Comparison of ENCODE assay signal across 8 mouse cellular contexts in the genomic region with DNA sequence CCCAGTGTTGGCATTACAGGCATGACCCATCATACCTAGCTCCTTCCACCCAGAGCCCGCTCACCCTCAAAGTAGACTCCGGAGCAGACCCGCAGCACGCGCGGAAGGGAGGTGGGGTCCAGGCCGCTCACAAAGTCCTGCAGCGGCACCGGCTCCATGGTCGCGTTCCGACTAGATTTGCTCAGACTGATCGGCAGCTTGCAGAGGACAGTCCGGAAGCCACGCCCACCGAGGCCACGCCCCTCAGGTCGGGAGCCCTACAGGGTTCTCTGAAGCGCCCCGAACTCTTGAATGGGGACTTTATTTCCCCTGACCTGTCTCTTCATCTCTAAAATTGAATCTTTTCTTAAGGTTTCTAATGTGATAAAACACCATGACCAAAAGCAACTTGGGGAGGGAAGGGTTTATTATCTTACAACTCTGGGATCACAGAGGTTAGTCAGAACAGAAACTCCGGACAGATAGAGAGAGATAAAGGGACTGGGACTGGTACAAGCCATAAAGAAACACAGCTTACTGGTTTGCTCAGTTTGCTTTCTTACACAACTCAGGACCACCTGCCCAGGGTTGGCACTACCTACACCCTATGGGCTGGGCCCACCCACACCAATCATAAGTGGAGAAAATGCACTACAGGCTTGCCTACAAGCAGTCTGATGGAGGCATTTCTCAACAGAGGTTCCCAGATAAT. TPM values are rescaled to one million over a fixed set of nuclear protein-coding genes. Genes with fewer than 3 reads are reported as not detected.
DNase-seq lines count a peak whose midpoint lies in the region; ATAC-seq and TF ChIP-seq lines count a peak whose summit lies in the region.

Themis2 (minus strand) TSS at position 192 of the 691 bp plus-strand sequence.

- ATAC-seq in liver, embryonic 15.5 days (ENCODE audit: insufficient read depth), result peak; percentile 64
- ATAC-seq in stomach, postnatal 0 days (ENCODE audit: low FRiP score, low TSS enrichment), result no peak; the same call in 1 of the 2 replicates

- no peak for TF ChIP-seq EP300 in heart, adult 2 months (IDR thresholded peaks at IDR 0.05; ENCODE audit: insufficient read depth, low read depth, low read length)
- no peak for TF ChIP-seq EP300 in stomach, postnatal 0 days (optimal IDR thresholded peaks at IDR 0.05)

- WGBS in heart, adult 2 months, result 2% methylated on average over 21 of the region's 21 CpGs
- WGBS in liver, embryonic 15.5 days (ENCODE audit: insufficient replicate concordance), result 1% methylated on average over 21 of the region's 21 CpGs
- WGBS in stomach, postnatal 0 days, result 2% methylated on average over 21 of the region's 21 CpGs

- peak within 1 kb of the TSS; percentile 75 for H3K4me2 ChIP-seq in liver, embryonic 15.5 days
- H3K4me2 ChIP-seq in stomach, postnatal 0 days (replicated peaks; ENCODE audit: low read depth), result peak within 1 kb of the TSS; percentile 56

- H3K9me3 ChIP-seq in liver, embryonic 15.5 days (replicated peaks), result no peaks in the 10 kb centered on the region
- H3K9me3 ChIP-seq in stomach, postnatal 0 days (ENCODE audit: control insufficient read depth, low read length), result no peaks in the 10 kb centered on the region

- intact Hi-C loops in left cerebral cortex, postnatal 25 days (cut with DNase I), result no loop called here
- intact Hi-C loops in heart, adult 2 months (cut with DNase I), result no loop called here

- peak within 1 kb of the TSS; percentile 48 for H3K4me3 ChIP-seq in heart, adult 2 months
- peak within 1 kb of the TSS; percentile 52 for H3K4me3 ChIP-seq in liver, embryonic 15.5 days (replicated peaks)
- H3K4me3 ChIP-seq in stomach, postnatal 0 days (ENCODE audit: low read depth, low read length), result peak within 1 kb of the TSS; percentile 33

- TF ChIP-seq CTCF in heart, adult 2 months (IDR thresholded peaks at IDR 0.05), result no peak
- TF ChIP-seq CTCF in stomach, postnatal 0 days (IDR thresholded peaks at IDR 0.05; ENCODE audit: low read depth), result no peak

- no peaks in the 10 kb centered on the region for H3K27me3 ChIP-seq in heart, adult 2 months (ENCODE audit: control insufficient read depth, insufficient read depth, low read length)
- peaks cover 26% of the 10 kb centered on the region for H3K27me3 ChIP-seq in liver, embryonic 15.5 days
- no peaks in the 10 kb centered on the region for H3K27me3 ChIP-seq in stomach, postnatal 0 days (ENCODE audit: control insufficient read depth, insufficient read depth, low read length)

- peak within 1 kb of the TSS; percentile 34 for H3K9ac ChIP-seq in heart, adult 2 months (ENCODE audit: low read depth, low read length)
- H3K9ac ChIP-seq in liver, embryonic 15.5 days, result peak within 1 kb of the TSS; percentile 38; the same call in 1 of the 2 replicates
- peak within 1 kb of the TSS; percentile 48 for H3K9ac ChIP-seq in stomach, postnatal 0 days (ENCODE audit: low read length)

- TF ChIP-seq POLR2A in heart, adult 2 months (IDR thresholded peaks at IDR 0.05; ENCODE audit: insufficient read depth, low read depth, low read length), result peak; percentile 70

- H3K27ac ChIP-seq in heart, adult 2 months, result peak within 1 kb of the TSS; percentile 57
- no peak within 1 kb of the TSS for H3K27ac ChIP-seq in liver, embryonic 15.5 days (replicated peaks)
- H3K27ac ChIP-seq in stomach, postnatal 0 days (replicated peaks), result no peak within 1 kb of the TSS

- H3K79me2 ChIP-seq in heart, adult 2 months (replicated peaks; ENCODE audit: control insufficient read depth, insufficient read depth, low read length), result no peaks in the 10 kb centered on the region

- peak; percentile 27 to 33 for DNase-seq in left cerebral cortex, postnatal 25 days (ENCODE audit: low spot score in 2 of 2)
- no peak for DNase-seq in left cerebral cortex, adult 11 months (ENCODE audit: low spot score)
- DNase-seq in embryo, embryonic 9.5 days (ENCODE audit: extremely low spot score), result peak; percentile 75
- peak; percentile 86 to 88 for DNase-seq in heart, adult 2 months
- peak; percentile 44 for DNase-seq in kidney, adult 11 months
- DNase-seq in natural killer cell, adult 2 months (ENCODE audit: low spot score in 2 of 2), result peak; percentile 78 to 86
- peak; percentile 69 for DNase-seq in stomach, postnatal 0 days (ENCODE audit: low spot score)

- H3K36me3 ChIP-seq in heart, adult 2 months (ENCODE audit: control insufficient read depth, insufficient read depth, low read length), result no peaks in the 10 kb centered on the region
- H3K36me3 ChIP-seq in liver, embryonic 15.5 days (replicated peaks), result no peaks in the 10 kb centered on the region
- H3K36me3 ChIP-seq in stomach, postnatal 0 days (ENCODE audit: control insufficient read depth, insufficient read depth, low read length), result no peaks in the 10 kb centered on the region

- H3K4me1 ChIP-seq in heart, adult 2 months (ENCODE audit: control insufficient read depth, insufficient read depth, low read length), result peaks cover 2% of the 10 kb centered on the region
- peaks cover 34% of the 10 kb centered on the region for H3K4me1 ChIP-seq in liver, embryonic 15.5 days (replicated peaks)
- no peaks in the 10 kb centered on the region for H3K4me1 ChIP-seq in stomach, postnatal 0 days (replicated peaks; ENCODE audit: control insufficient read depth, insufficient read depth)

RNA-seq across cellular contexts. Expression of gene Themis2, which starts in this region (rescaled TPM):
- 1 to 10 TPM in 1 of 2 experiments, under 1 TPM in 1; 0.80 to 1.1 TPM for total RNA-seq in left cerebral cortex, postnatal 25 days (2021)
- 1 to 10 TPM; 1.7 to 2.1 TPM for total RNA-seq in heart, adult 2 months (2021)
- 2.4 and 4.5 TPM in 2 replicates for polyA plus RNA-seq in heart, adult 2 months (2012; rRNA removed)
- polyA plus RNA-seq in liver, embryonic 15.5 days (2015; fragmentation: Nextera tagmentation; extraction: Ambion mirVana), result 2.8 and 3.4 TPM in 2 replicates
- polyA plus RNA-seq in stomach, postnatal 0 days (2015; fragmentation: Nextera tagmentation; extraction: Ambion mirVana), result 0.72 and 0.79 TPM in 2 replicates

Comparison
In these comparisons a context has a peak if more than half of its experiments do, and no peak if none do; other contexts are left out.
1. Peak in DNase-seq, H3K4me3 ChIP-seq, H3K9ac ChIP-seq and H3K4me2 ChIP-seq in stomach, postnatal 0 days; RNA of the gene not detected or under 1 TPM.